Mouse (Mus musculus) limb, embryonic 11.5 days (tissue): ENCODE data around the gene Slc30a2. TPM values are rescaled to one million over a fixed set of nuclear protein-coding genes. Genes with fewer than 3 reads are reported as not detected.
"Not testable (repeated sequence)": the region's sequence is repeated elsewhere in the genome, so short reads cannot be mapped to it uniquely, and the experiment has no call there.

ENCODE experiments used
- ATAC-seq: fragments of 200-750 bp; cut with Nextera tagmentation; 2 replicates; pipeline ENCODE4 v1.8.0; 2017; ENCODE audit warnings: low read depth; ENCODE audit not compliant: insufficient number of reproducible peaks, low FRiP score, low TSS enrichment
- DNase-seq: peaks from one replicate; pipeline ENCODE4 v3.0.0-alpha.2; 2015; ENCODE audit warnings: low spot score
- H3K27ac ChIP-seq: fragments of 300-500 bp; sonication (generic); replicated peaks from 2 replicates; pipeline ENCODE4 v1.5.1; 2014; ENCODE audit warnings: low read depth, mild to moderate bottlenecking, low read length
- H3K27me3 ChIP-seq: fragments of 300-500 bp; sonication (generic); 2 replicates; pipeline ENCODE4 v1.6.1; 2014; ENCODE audit warnings: mild to moderate bottlenecking, low read length, mixed read lengths; ENCODE audit not compliant: control insufficient read depth, insufficient read depth
- H3K36me3 ChIP-seq: fragments of 300-500 bp; sonication (generic); 2 replicates; pipeline ENCODE4 v1.6.1; 2014; ENCODE audit warnings: mild to moderate bottlenecking, low read length, moderate library complexity, mixed read lengths; ENCODE audit not compliant: control insufficient read depth, insufficient read depth
- H3K4me1 ChIP-seq: fragments of 300-500 bp; sonication (generic); 2 replicates; pipeline ENCODE4 v1.6.1; 2014; ENCODE audit warnings: low read length, mixed read lengths; ENCODE audit not compliant: control insufficient read depth, insufficient read depth
- H3K4me2 ChIP-seq: fragments of 300-500 bp; sonication (generic); 2 replicates; pipeline ENCODE4 v1.6.1; 2014; ENCODE audit warnings: low read depth, mild to moderate bottlenecking, moderate library complexity; ENCODE audit not compliant: severe bottlenecking
- H3K4me3 ChIP-seq: fragments of 300-500 bp; sonication (generic); 2 replicates; pipeline ENCODE4 v1.5.1; 2014; ENCODE audit warnings: low read depth, low read length
- H3K9ac ChIP-seq: fragments of 300-500 bp; sonication (generic); 2 replicates; pipeline ENCODE4 v1.6.1; 2014; ENCODE audit warnings: mild to moderate bottlenecking, low read length
- H3K9me3 ChIP-seq: fragments of 300-500 bp; sonication (generic); 2 replicates; pipeline ENCODE4 v1.6.1; 2016; ENCODE audit warnings: low read length; ENCODE audit not compliant: control insufficient read depth
- WGBS: fragments of 180-500 bp; shearing (Covaris S2); extraction: QIAGEN DNeasy Blood & Tissue Kit; methylation state at CpG from one replicate; pipeline ENCODE4 v1.1.7; 2014; 5-methylcytosine and 5-hydroxymethylcytosine counted together
- polyA plus RNA-seq: library from polyadenylated mRNA; unstranded; fragments of >200 nt; fragmentation: Nextera tagmentation; extraction: Ambion mirVana; gene quantifications from 2 replicates; pipeline ENCODE4 v1.2.1, GENCODE M21; 2014

Gene Slc30a2
- polyA plus RNA-seq, 1 experiment from 2014 or later = not detected

- WGBS = 75% methylated on average over 5 of the region's 5 CpGs
- Histone ChIP-seq H3K9ac (no peak overlapping the region), H3K9me3 (no peaks in the 10 kb centered on the region), H3K4me3 (no peak overlapping the region), H3K4me1 (no peaks in the 10 kb centered on the region), H3K4me2 (no peak overlapping the region), H3K27ac (no peak overlapping the region), H3K36me3 (no peaks in the 10 kb centered on the region), H3K27me3 (no peaks in the 10 kb centered on the region)
- ATAC-seq = no peak
- no peak for DNase-seq
Observed at GRCm38 (mm10) chr4:134326859-134327530, 16.0 kb upstream of the Slc30a2 start.

GRCm38 (mm10) chr4:134328151-134328550 is 14.8 kb upstream of the Slc30a2 start:
- 55% methylated on average over 8 of the region's 8 CpGs for WGBS
- Histone ChIP-seq H3K9me3 (no peaks in the 10 kb centered on the region), H3K4me2 (no peak overlapping the region), H3K4me1 (no peaks in the 10 kb centered on the region), H3K4me3 (no peak overlapping the region), H3K27ac (no peak overlapping the region), H3K9ac (no peak overlapping the region), H3K36me3 (no peaks in the 10 kb centered on the region), H3K27me3 (no peaks in the 10 kb centered on the region)
- no peak for ATAC-seq
- no peak for DNase-seq

- no peaks in the 10 kb centered on the region for H3K9me3 ChIP-seq
- DNase-seq (no peak), ATAC-seq (no peak)
- WGBS = 82% methylated on average over 8 of the region's 8 CpGs
- H3K27me3 ChIP-seq = no peaks in the 10 kb centered on the region
- H3K4me1 ChIP-seq = no peaks in the 10 kb centered on the region
- no peak overlapping the region for H3K4me3 ChIP-seq
- no peaks in the 10 kb centered on the region for H3K36me3 ChIP-seq
- H3K27ac ChIP-seq = no peak overlapping the region
- H3K9ac ChIP-seq = no peak overlapping the region
- H3K4me2 ChIP-seq = no peak overlapping the region
Observed at GRCm38 (mm10) chr4:134328832-134329231, 14.1 kb upstream of the Slc30a2 start.

GRCm38 (mm10) chr4:134330281-134330680 is 12.7 kb upstream of the Slc30a2 start:
- no peak overlapping the region for H3K27ac ChIP-seq
- H3K9ac ChIP-seq = no peak overlapping the region
- H3K36me3 ChIP-seq = no peaks in the 10 kb centered on the region
- WGBS = 67% methylated on average over 5 of the region's 5 CpGs
- H3K27me3 ChIP-seq = no peaks in the 10 kb centered on the region
- no peaks in the 10 kb centered on the region for H3K9me3 ChIP-seq
- H3K4me2 ChIP-seq = no peak overlapping the region
- ATAC-seq (no peak), DNase-seq (no peak)
- H3K4me1 ChIP-seq = no peaks in the 10 kb centered on the region
- no peak overlapping the region for H3K4me3 ChIP-seq

GRCm38 (mm10) chr4:134341231-134341630 is 1.8 kb upstream of the Slc30a2 start:
- ATAC-seq, H3K36me3 ChIP-seq, H3K4me1 ChIP-seq, H3K4me2 ChIP-seq, H3K9me3 ChIP-seq, H3K27ac ChIP-seq, H3K4me3 ChIP-seq, H3K9ac ChIP-seq, DNase-seq: not testable (repeated sequence)
- peaks cover 35% of the 10 kb centered on the region for H3K27me3 ChIP-seq
- 80% methylated on average over 6 of the region's 6 CpGs for WGBS

GRCm38 (mm10) chr4:134342213-134342779 is 685 bp upstream of the Slc30a2 start:
- H3K4me2 ChIP-seq = no peak overlapping the region
- no peak for ATAC-seq
- no peak for DNase-seq
- no peaks in the 10 kb centered on the region for H3K36me3 ChIP-seq
- H3K27me3 ChIP-seq = peaks cover 35% of the 10 kb centered on the region
- H3K4me1 ChIP-seq = peaks cover 4% of the 10 kb centered on the region; the same call in 1 of the 2 replicates
- H3K4me3 ChIP-seq = no peak overlapping the region
- WGBS = 34% methylated on average over 11 of the region's 11 CpGs
- H3K27ac ChIP-seq = no peak overlapping the region
- H3K9ac ChIP-seq = no peak overlapping the region
- no peaks in the 10 kb centered on the region for H3K9me3 ChIP-seq

- H3K36me3 ChIP-seq = no peaks in the 10 kb centered on the region
Observed at GRCm38 (mm10) chr4:134344620-134345019, 1.6 kb downstream of the Slc30a2 start.

GRCm38 (mm10) chr4:134345802-134346201 is 2.8 kb downstream of the Slc30a2 start:
- no peak overlapping the region for H3K4me3 ChIP-seq
- no peak overlapping the region for H3K9ac ChIP-seq
- no peak for DNase-seq
- no peaks in the 10 kb centered on the region for H3K9me3 ChIP-seq
- no peaks in the 10 kb centered on the region for H3K36me3 ChIP-seq
- WGBS = 91% methylated on average over 15 of the region's 15 CpGs
- H3K4me2 ChIP-seq = no peak overlapping the region
- no peak for ATAC-seq
- peaks cover 4% of the 10 kb centered on the region; the same call in 1 of the 2 replicates for H3K4me1 ChIP-seq
- H3K27ac ChIP-seq = no peak overlapping the region
- peaks cover 35% of the 10 kb centered on the region for H3K27me3 ChIP-seq

More at GRCm38 (mm10) chr4:134344620-134345019, 1.6 kb downstream of the Slc30a2 start:
- Histone ChIP-seq H3K27ac (no peak overlapping the region), H3K27me3 (peaks cover 35% of the 10 kb centered on the region), H3K4me3 (no peak overlapping the region), H3K4me1 (peaks cover 4% of the 10 kb centered on the region; the same call in 1 of the 2 replicates), H3K9ac (no peak overlapping the region), H3K9me3 (no peaks in the 10 kb centered on the region), H3K4me2 (no peak overlapping the region)
- WGBS = 38% methylated on average over 3 of the region's 3 CpGs
- ATAC-seq (no peak), DNase-seq (no peak)
